Mouse (Mus musculus): ENCODE results near the gene Kcnab1. TPM values are rescaled to one million over a fixed set of nuclear protein-coding genes. Genes with fewer than 3 reads are reported as not detected.

The Kcnab1 gene
- 0.64 TPM for polyA plus RNA-seq (2014; fragmentation: Illumina TruSeq; extraction: RNeasy Lipid Tissue Mini Kit (QIAGEN cat#74804); ENCODE audit: low read depth, low replicate concordance)

DNA sequence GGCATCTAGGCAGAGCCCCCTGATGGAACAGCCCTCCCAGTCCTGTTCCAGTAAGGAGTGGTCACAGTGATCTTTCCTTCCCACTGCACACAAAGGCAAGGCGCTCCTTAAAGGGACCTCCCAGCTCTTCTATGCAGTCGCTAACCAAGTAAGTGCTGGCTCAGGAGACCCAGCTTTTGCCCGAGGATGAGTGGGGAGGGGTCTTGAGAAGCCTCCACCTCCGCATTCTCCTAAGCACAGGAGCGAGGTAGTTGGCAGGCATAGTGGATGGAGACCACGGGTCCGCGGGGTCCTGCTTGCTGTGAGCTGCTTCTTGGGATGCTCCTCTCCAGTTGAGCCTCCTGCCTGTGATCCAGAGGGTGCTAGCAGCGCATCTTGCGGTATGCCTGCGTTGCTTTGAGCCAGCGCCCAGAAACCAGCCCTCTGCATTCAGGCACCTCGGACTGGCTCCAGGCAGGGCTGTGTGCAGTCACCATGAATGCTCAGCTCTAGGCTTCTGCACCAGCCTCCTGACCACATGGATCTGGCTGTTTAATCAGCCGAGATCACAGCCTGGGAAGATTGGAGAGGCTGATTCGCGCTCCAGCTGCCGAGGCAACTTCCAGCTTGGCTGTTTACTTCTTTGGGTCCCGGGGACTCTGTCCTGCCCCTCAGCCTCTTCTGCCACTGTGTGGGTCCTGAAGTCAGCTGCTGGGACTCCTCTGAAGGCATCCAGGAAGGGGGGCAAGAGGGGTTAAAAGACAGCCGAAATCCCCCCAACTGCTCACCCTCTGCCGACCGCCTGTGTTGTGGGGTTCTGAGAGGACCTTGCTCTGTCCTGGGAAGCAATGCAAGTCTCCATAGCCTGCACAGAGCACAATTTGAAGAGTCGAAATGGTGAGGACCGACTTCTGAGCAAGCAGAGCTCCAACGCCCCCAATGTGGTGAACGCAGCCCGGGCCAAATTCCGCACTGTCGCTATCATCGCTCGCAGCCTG is at the start of gene Kcnab1:
Kcnab1 (plus strand) TSS at position 440 of the 977 bp plus-strand sequence.

DNA sequence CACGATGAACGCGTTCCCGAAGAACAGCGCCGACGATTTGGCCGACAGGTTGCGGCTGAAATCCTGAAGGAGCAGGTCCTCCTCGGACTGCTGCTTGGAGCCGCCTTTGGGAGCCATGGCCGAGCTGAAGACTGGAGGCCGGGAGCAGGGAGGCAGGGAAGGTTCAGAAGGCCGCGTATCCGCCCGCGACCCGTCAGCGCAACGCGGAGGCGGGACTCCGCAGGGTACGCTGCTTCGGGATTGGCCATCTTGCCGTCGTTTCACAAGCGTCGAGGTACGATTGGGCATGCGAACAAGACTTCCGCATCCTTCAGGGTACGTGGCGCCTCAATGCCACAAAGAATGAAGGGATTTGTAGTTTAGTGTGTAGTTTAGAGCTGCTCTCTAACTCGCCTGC is 283.2 kb downstream of the Kcnab1 start, which contains the start of gene Ssr3:
Ssr3 (minus strand) TSS at position 203 of the 397 bp plus-strand sequence.

